Mouse (Mus musculus) forebrain, embryonic 14.5 days (tissue): ENCODE data around the gene Fkbp10. TPM values are rescaled to one million over a fixed set of nuclear protein-coding genes. Genes with fewer than 3 reads are reported as not detected.

Experiments
- ATAC-seq: fragments of 200-750 bp; cut with Nextera tagmentation; 2 replicates; pipeline ENCODE4 v1.8.0; 2017; ENCODE audit warnings: mild to moderate bottlenecking, moderate library complexity
- DNase-seq: peaks from one replicate; pipeline ENCODE4 v3.0.0-alpha.2; 2015; ENCODE audit warnings: low spot score
- H3K27ac ChIP-seq: fragments of 300-500 bp; sonication (generic); 2 replicates; pipeline ENCODE4 v1.5.1; 2014; ENCODE audit warnings: low read depth, mild to moderate bottlenecking, control low read depth, low read length, moderate library complexity
- H3K27me3 ChIP-seq: fragments of 300-500 bp; sonication (generic); replicated peaks from 2 replicates; pipeline ENCODE4 v1.6.1; 2014; ENCODE audit warnings: low read length, control low read depth, mixed read lengths; ENCODE audit not compliant: control insufficient read depth, insufficient read depth
- H3K36me3 ChIP-seq: fragments of 300-500 bp; sonication (generic); 2 replicates; pipeline ENCODE4 v1.6.1; 2014; ENCODE audit warnings: low read length, control low read depth; ENCODE audit not compliant: control insufficient read depth, insufficient read depth
- H3K4me1 ChIP-seq: fragments of 300-500 bp; sonication (generic); 2 replicates; pipeline ENCODE4 v1.6.1; 2014; ENCODE audit warnings: antibody characterized with exemption, low read length, control low read depth; ENCODE audit not compliant: control insufficient read depth, insufficient read depth
- H3K4me2 ChIP-seq: fragments of 300-500 bp; sonication (generic); 2 replicates; pipeline ENCODE4 v1.6.1; 2014; ENCODE audit warnings: mild to moderate bottlenecking, control low read depth, low read length
- H3K4me3 ChIP-seq: fragments of 300-500 bp; sonication (generic); 2 replicates; pipeline ENCODE4 v1.5.1; 2014; ENCODE audit warnings: low read depth, low read length, control low read depth
- H3K9ac ChIP-seq: fragments of 300-500 bp; sonication (generic); 2 replicates; pipeline ENCODE4 v1.6.1; 2014; ENCODE audit warnings: mild to moderate bottlenecking, low read length, control low read depth, moderate library complexity
- H3K9me3 ChIP-seq: fragments of 300-500 bp; sonication (generic); replicated peaks from 2 replicates; pipeline ENCODE4 v1.6.1; 2016; ENCODE audit warnings: low read length, control low read depth, mixed read lengths; ENCODE audit not compliant: control insufficient read depth
- WGBS: fragments of 180-500 bp; shearing (Covaris S2); extraction: QIAGEN DNeasy Blood & Tissue Kit; methylation state at CpG from one replicate; pipeline ENCODE4 v1.1.7; 2014; 5-methylcytosine and 5-hydroxymethylcytosine counted together
- polyA plus RNA-seq: library from polyadenylated mRNA; unstranded; fragments of >200 nt; fragmentation: Nextera tagmentation; extraction: Ambion mirVana; gene quantifications from 2 replicates; pipeline ENCODE4 v1.2.1, GENCODE M21; 2014

Gene Fkbp10
- polyA plus RNA-seq, 1 experiment from 2014 or later = 16.1 TPM

DNA sequence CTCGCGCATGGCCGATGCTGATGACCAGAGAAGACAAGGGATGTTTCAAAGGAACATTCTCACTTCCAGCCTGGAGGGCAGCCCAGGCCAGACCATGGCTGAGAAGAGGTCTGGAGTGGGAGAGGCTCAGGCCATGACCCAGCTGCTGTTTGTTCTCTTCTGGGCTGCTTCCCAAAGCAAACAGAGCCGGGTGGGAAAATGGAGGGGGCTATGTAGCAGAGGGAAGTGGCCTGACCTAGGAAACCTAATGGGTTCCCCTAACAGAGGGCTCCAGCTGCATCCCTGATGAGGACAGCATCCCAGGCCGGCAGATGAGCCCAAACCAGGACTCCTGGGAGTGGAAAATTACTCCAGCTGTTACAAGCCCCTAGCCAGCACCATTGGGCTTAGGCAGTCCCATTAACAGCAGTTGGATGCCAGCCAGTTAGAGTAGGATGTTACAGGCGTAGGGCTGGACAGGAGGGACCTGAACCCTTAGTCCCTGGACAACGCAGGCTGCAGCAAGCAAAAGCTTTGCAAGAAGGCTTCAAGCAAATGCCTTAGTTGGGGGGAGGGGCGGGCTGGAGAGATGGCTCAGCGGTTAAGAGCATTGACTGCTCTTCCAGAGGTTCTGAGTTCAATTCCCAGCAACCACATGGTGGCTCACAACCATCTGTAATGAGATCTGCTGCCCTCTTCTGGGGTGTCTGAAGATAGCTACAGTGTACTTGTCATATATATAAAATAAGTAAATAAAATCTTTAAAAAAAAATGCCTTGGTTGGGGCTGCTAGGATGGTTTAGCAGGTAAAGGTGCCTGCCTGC lies 24.2 kb upstream of the Fkbp10 start:
- H3K9me3 ChIP-seq = no peaks in the 10 kb centered on the region
- H3K4me1 ChIP-seq = peaks cover 7% of the 10 kb centered on the region; the same call in 1 of the 2 replicates
- 74% methylated on average over 9 of the region's 9 CpGs for WGBS
- no peak for DNase-seq
- H3K36me3 ChIP-seq = no peaks in the 10 kb centered on the region
- H3K4me3 ChIP-seq = no peak overlapping the region
- peaks cover 7% of the 10 kb centered on the region; the same call in 1 of the 2 replicates for H3K27me3 ChIP-seq
- no peak overlapping the region for H3K4me2 ChIP-seq
- H3K27ac ChIP-seq = no peak overlapping the region
- ATAC-seq = no peak
- H3K9ac ChIP-seq = no peak overlapping the region

DNA sequence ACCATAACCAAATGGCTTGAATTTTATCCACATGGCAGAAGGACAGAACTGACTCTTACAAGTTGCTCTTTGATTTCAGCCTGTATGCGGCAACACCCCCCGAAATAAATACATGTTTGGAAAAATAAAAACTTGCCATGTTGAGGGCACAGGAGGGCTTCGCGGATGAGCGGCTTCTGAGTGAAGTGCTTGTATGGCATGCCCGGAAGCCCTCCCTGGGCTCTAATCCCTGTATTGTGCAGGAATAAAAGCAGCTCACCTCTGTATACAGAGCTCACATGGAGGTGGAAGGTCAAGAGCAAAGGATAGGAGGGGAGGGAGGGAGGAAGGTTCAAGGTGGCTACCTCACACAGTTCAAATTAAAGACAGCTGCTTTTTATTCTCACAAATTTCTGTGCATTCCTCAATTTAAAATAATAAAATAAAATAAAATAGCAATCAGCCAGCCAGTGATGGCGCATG lies 23.6 kb upstream of the Fkbp10 start:
- Histone ChIP-seq H3K4me2 (no peak overlapping the region), H3K9ac (no peak overlapping the region), H3K36me3 (no peaks in the 10 kb centered on the region), H3K27ac (no peak overlapping the region), H3K4me3 (no peak overlapping the region), H3K4me1 (peaks cover 10% of the 10 kb centered on the region; the same call in 1 of the 2 replicates), H3K9me3 (no peaks in the 10 kb centered on the region), H3K27me3 (peaks cover 13% of the 10 kb centered on the region; the same call in 1 of the 2 replicates)
- DNase-seq (no peak), ATAC-seq (no peak)
- WGBS = 60% methylated on average over 7 of the region's 7 CpGs

DNA sequence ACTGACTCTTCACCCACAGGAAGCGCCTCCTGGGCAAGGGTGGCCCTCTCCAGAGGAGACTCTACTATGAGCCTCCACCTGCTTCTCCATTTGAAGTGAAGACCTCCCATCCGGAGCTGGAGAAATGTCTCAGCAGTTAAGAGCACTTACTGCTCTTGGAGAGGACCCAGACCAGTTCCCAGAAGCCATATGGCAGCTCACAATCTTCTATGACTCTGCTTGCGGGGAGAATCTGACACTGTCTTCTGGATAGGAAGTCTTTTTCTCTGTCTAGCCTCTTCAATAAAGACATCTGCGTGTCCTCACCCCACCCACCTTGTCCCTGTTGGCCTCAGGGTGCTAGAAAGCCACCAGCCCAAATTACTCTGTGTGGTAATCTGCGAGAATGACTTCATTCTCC lies 22.5 kb upstream of the Fkbp10 start:
- no peak overlapping the region for H3K27ac ChIP-seq
- ATAC-seq = no peak
- no peak overlapping the region for H3K9ac ChIP-seq
- no peak overlapping the region for H3K4me2 ChIP-seq
- H3K27me3 ChIP-seq = peaks cover 14% of the 10 kb centered on the region; the same call in 1 of the 2 replicates
- 86% methylated on average over 5 of the region's 5 CpGs for WGBS
- H3K4me1 ChIP-seq = peaks cover 10% of the 10 kb centered on the region; the same call in 1 of the 2 replicates
- DNase-seq = no peak
- H3K4me3 ChIP-seq = no peak overlapping the region
- no peaks in the 10 kb centered on the region for H3K9me3 ChIP-seq
- H3K36me3 ChIP-seq = no peaks in the 10 kb centered on the region

DNA sequence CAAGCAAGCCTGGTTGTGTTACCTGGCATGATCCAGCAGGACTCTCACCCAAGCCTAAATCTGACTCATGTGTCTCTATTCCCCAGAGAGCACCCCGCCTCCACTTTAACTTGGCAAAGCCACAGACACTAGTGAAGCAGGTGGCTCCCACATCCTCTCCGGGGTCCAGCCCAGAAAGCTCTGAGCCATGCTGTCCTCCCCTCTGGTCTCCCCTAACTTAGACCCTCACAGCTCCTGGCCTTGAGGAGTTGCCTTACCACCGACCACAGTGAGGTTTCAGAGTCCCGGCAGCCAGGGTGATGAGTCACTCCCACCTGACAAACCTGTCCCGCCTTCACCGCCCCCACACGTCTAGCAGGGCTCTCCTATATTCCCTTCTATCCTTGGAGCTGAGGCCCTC lies 21.8 kb upstream of the Fkbp10 start:
- Histone ChIP-seq H3K4me2 (no peak overlapping the region), H3K36me3 (no peaks in the 10 kb centered on the region), H3K9ac (no peak overlapping the region), H3K27ac (no peak overlapping the region), H3K9me3 (no peaks in the 10 kb centered on the region), H3K4me3 (no peak overlapping the region), H3K4me1 (peaks cover 10% of the 10 kb centered on the region; the same call in 1 of the 2 replicates), H3K27me3 (peaks cover 14% of the 10 kb centered on the region; the same call in 1 of the 2 replicates)
- DNase-seq (no peak), ATAC-seq (no peak)
- 75% methylated on average over 7 of the region's 7 CpGs for WGBS

DNA sequence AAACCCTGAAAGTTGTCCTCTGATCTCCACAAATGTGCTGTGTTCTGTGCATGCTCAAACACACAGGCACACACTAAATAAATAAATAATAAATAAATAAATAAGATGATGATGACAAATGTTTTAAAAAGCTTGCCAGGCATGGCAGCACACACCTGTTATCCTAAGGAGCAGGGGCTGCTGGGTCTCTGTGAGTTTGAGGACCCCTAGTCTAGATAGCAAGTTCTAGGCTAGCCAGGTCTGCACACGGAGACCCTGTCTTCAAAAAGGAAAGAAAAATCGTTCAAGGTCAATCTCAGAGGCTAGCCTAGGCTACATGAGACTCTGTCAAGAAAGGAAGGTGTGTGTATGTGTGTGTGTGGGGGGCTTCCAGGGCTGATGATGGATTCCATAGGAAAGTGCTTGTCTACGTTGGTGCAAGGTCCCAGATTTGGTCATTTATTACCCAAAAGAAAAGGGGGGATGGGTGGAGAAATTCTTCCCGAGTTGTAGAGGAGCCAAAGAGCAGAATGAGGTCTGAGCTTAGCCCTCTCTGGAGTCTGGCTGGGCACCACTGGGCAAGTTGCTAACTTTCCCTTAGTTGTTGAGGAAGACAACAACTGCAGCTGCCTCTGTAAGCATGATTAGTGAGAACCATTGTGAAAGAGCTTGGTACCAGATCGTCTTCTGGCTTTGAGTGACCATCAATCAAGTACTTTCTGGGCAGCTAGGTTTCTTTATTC lies 21.0 kb upstream of the Fkbp10 start:
- Histone ChIP-seq H3K36me3 (no peaks in the 10 kb centered on the region), H3K4me3 (no peak overlapping the region), H3K4me2 (no peak overlapping the region), H3K4me1 (peaks cover 10% of the 10 kb centered on the region; the same call in 1 of the 2 replicates), H3K27ac (no peak overlapping the region), H3K9ac (no peak overlapping the region), H3K27me3 (peaks cover 14% of the 10 kb centered on the region; the same call in 1 of the 2 replicates), H3K9me3 (no peaks in the 10 kb centered on the region)
- DNase-seq = no peak
- no peak for ATAC-seq
- 81% methylated on average over 5 of the region's 5 CpGs for WGBS

DNA sequence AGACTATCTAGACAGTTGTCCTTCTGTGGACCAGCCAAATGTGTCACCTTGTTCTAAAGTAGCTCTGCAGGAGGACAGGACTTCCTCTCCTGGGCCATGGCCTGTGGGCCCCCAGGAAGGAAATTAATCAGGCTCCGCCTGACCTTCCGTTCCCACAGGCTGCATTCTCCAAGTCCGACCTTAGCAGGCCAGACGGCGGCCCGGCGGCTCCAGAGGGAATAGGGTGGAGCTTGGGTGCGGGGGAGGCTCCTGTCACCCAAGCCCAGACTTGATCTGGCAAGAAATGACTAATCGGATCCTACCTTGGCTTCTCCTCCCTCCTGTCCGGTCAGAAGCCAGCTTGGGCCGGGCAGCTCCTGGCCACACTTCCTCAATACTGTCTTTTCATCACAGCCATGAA lies 20.3 kb upstream of the Fkbp10 start:
- H3K27ac ChIP-seq = no peak overlapping the region
- peaks cover 10% of the 10 kb centered on the region; the same call in 1 of the 2 replicates for H3K4me1 ChIP-seq
- peaks cover 14% of the 10 kb centered on the region; the same call in 1 of the 2 replicates for H3K27me3 ChIP-seq
- no peaks in the 10 kb centered on the region for H3K36me3 ChIP-seq
- ATAC-seq (no peak), DNase-seq (no peak)
- WGBS = 38% methylated on average over 11 of the region's 11 CpGs
- H3K9ac ChIP-seq = peak overlapping the region; percentile 21; the same call in 1 of the 2 replicates
- H3K4me2 ChIP-seq = peak overlapping the region; percentile 62
- H3K9me3 ChIP-seq = no peaks in the 10 kb centered on the region
- no peak overlapping the region for H3K4me3 ChIP-seq

DNA sequence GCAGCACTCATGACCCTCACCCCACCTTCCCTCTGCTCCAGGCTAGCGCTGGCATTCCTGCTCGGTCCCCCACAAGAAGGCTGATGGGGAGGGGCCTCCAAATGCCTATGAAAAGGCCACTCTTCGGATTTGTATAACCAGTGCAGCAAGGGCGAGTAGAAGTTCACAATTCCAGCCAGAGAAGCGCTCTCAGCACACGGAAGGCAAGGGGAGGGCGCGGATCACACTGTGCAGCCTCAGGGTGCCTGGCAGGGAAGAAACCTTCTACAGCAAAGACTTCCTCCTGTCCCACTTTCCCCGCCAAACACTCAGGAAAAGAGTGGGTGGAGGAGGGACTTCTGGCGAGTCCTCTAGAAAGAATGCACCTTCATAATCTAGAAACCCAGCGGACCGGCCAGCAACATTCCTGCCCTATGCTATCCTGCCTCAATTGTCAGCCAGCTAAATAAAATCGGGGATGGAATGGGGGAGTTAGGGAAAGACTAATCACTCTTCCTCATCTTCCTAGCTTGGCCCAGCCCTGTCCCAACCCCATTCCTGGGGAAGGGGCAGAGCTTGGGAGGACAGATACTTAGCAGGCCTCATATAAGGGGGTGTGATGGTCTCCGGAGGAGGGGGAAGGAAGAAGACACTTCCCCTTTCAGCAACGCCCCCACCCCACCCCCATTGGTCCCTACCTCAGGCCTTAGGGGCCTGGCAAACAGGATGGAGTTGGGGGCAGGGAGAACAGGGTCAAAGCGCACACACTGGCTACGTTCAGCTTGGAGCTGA lies 19.5 kb upstream of the Fkbp10 start:
- H3K4me2 ChIP-seq = peak overlapping the region; percentile 62
- peaks cover 14% of the 10 kb centered on the region; the same call in 1 of the 2 replicates for H3K27me3 ChIP-seq
- no peak overlapping the region for H3K27ac ChIP-seq
- H3K9ac ChIP-seq = peak overlapping the region; percentile 21
- H3K36me3 ChIP-seq = no peaks in the 10 kb centered on the region
- H3K4me3 ChIP-seq = peak overlapping the region; percentile 69
- 27% methylated on average over 17 of the region's 17 CpGs for WGBS
- DNase-seq = no peak
- no peaks in the 10 kb centered on the region for H3K9me3 ChIP-seq
- ATAC-seq = no peak
- peaks cover 10% of the 10 kb centered on the region; the same call in 1 of the 2 replicates for H3K4me1 ChIP-seq

DNA sequence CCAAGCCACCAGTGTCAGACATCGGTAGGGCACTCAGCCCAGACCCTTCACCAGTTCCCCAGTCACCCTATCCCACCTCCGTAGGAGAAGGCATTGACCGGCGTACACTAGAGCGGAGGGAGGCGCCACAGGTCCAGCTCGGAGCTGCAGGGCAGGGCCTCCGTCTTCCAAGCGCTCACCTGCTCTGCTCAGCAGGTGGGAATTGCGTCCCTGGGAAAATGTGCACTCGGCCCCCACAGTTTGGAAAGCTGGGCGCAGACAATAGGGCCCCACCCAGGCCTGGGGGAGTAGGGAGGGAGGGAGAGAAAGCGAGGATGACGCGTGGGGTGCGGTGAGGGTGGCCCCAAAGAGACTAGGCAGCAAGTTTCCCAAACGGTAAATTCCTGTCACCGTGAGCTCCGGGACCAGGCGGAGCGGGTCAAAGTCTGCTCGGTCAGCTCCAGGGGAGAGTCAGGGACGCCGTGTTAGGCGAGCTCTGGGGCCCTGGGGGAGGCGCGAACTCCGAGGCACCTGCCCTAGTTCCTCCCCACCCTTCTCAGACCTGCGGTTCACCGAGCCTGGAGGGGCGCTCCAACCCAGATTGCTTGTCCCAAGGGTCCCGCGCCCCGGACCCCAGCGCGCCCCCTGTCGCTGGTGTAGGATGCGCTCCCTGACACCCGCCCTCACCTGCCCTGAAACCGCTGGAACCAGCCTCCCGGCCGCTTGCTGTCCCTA lies 18.5 kb upstream of the Fkbp10 start:
- H3K27me3 ChIP-seq = peaks cover 14% of the 10 kb centered on the region; the same call in 1 of the 2 replicates
- WGBS = 2% methylated on average over 42 of the region's 42 CpGs
- peaks cover 12% of the 10 kb centered on the region; the same call in 1 of the 2 replicates for H3K4me1 ChIP-seq
- H3K9ac ChIP-seq = peak overlapping the region; percentile 76
- ATAC-seq (peak; percentile 24), DNase-seq (no peak)
- 0 out of 2 replicates have a peak overlapping the region, but pooled peaks have one; percentile 39 for H3K27ac ChIP-seq
- H3K4me3 ChIP-seq = peak overlapping the region; percentile 69
- H3K36me3 ChIP-seq = no peaks in the 10 kb centered on the region
- H3K4me2 ChIP-seq = peak overlapping the region; percentile 62
- no peaks in the 10 kb centered on the region for H3K9me3 ChIP-seq
